Mouse (Mus musculus): ENCODE measurements around the gene Ugt1a10. TPM values are rescaled to one million over a fixed set of nuclear protein-coding genes. Genes with fewer than 3 reads are reported as not detected.
"Not testable (repeated sequence)": the region's sequence is repeated elsewhere in the genome, so short reads cannot be mapped to it uniquely, and the experiment has no call there.

Ugt1a10 gene
- polyA plus RNA-seq, 1 experiment from 2014 or later = not detected

- WGBS = 94% methylated on average over 2 of the region's 2 CpGs
- H3K36me3 ChIP-seq (replicated peaks; ENCODE audit: control insufficient read depth, insufficient read depth); H3K27me3 ChIP-seq (ENCODE audit: control insufficient read depth, insufficient read depth, low read length); H3K27ac ChIP-seq; H3K4me3 ChIP-seq (replicated peaks; ENCODE audit: low read length); H3K9me3 ChIP-seq (ENCODE audit: control insufficient read depth, low read length); ATAC-seq (ENCODE audit: low FRiP score); H3K9ac ChIP-seq; H3K4me1 ChIP-seq (replicated peaks; ENCODE audit: control insufficient read depth, insufficient read depth, low read length); DNase-seq (ENCODE audit: low spot score); H3K4me2 ChIP-seq (replicated peaks): not testable (repeated sequence)
Observed at GRCm38 (mm10) chr1:88129091-88129490, 73.9 kb downstream of the Ugt1a10 start.

- not testable (repeated sequence) for ATAC-seq (ENCODE audit: low FRiP score); H3K4me1 ChIP-seq (replicated peaks; ENCODE audit: control insufficient read depth, insufficient read depth, low read length); DNase-seq (ENCODE audit: low spot score); H3K27ac ChIP-seq; H3K9ac ChIP-seq; H3K36me3 ChIP-seq (replicated peaks; ENCODE audit: control insufficient read depth, insufficient read depth); H3K27me3 ChIP-seq (ENCODE audit: control insufficient read depth, insufficient read depth, low read length); H3K4me3 ChIP-seq (replicated peaks; ENCODE audit: low read length); H3K4me2 ChIP-seq (replicated peaks); H3K9me3 ChIP-seq (ENCODE audit: control insufficient read depth, low read length)
- 90% methylated on average over 1 of the region's 1 CpGs for WGBS
Observed at GRCm38 (mm10) chr1:88130223-88130622, 75.0 kb downstream of the Ugt1a10 start.

GRCm38 (mm10) chr1:88133908-88134456 is 78.8 kb downstream of the Ugt1a10 start:
- Histone ChIP-seq H3K4me2 (replicated peaks) (no peak overlapping the region), H3K27me3 (ENCODE audit: control insufficient read depth, insufficient read depth, low read length) (no peaks in the 10 kb centered on the region), H3K36me3 (replicated peaks; ENCODE audit: control insufficient read depth, insufficient read depth) (no peaks in the 10 kb centered on the region), H3K4me3 (replicated peaks; ENCODE audit: low read length) (no peak overlapping the region), H3K9ac (no peak overlapping the region), H3K27ac (peak overlapping the region; percentile 71), H3K9me3 (ENCODE audit: control insufficient read depth, low read length) (no peaks in the 10 kb centered on the region), H3K4me1 (replicated peaks; ENCODE audit: control insufficient read depth, insufficient read depth, low read length) (no peaks in the 10 kb centered on the region; the same call in 1 of the 2 replicates)
- ATAC-seq (ENCODE audit: low FRiP score) = peak; percentile 17; the same call in 1 of the 2 replicates
- no peak for DNase-seq (ENCODE audit: low spot score)
- 60% methylated on average over 3 of the region's 3 CpGs for WGBS

GRCm38 (mm10) chr1:88134457-88135011 is 79.3 kb downstream of the Ugt1a10 start, which contains the start of gene Ugt1a6a:
TSS of gene Ugt1a6a (plus strand) at chr1:88134809.
- H3K4me2 ChIP-seq (replicated peaks); H3K36me3 ChIP-seq (replicated peaks; ENCODE audit: control insufficient read depth, insufficient read depth); H3K4me3 ChIP-seq (replicated peaks; ENCODE audit: low read length); H3K9ac ChIP-seq; H3K4me1 ChIP-seq (replicated peaks; ENCODE audit: control insufficient read depth, insufficient read depth, low read length); H3K27me3 ChIP-seq (ENCODE audit: control insufficient read depth, insufficient read depth, low read length); H3K9me3 ChIP-seq (ENCODE audit: control insufficient read depth, low read length): not testable (repeated sequence)
- ATAC-seq (ENCODE audit: low FRiP score) = peak; percentile 75; the same call in 1 of the 2 replicates
- WGBS = 42% methylated on average over 4 of the region's 5 CpGs
- peak within 1 kb of the TSS; percentile 71 for H3K27ac ChIP-seq
- DNase-seq (ENCODE audit: low spot score) = peak; percentile 36

- not testable (repeated sequence) for DNase-seq (ENCODE audit: low spot score); H3K36me3 ChIP-seq (replicated peaks; ENCODE audit: control insufficient read depth, insufficient read depth); H3K27me3 ChIP-seq (ENCODE audit: control insufficient read depth, insufficient read depth, low read length); H3K9me3 ChIP-seq (ENCODE audit: control insufficient read depth, low read length); ATAC-seq (ENCODE audit: low FRiP score); H3K9ac ChIP-seq; H3K4me3 ChIP-seq (replicated peaks; ENCODE audit: low read length); H3K4me1 ChIP-seq (replicated peaks; ENCODE audit: control insufficient read depth, insufficient read depth, low read length); H3K4me2 ChIP-seq (replicated peaks); H3K27ac ChIP-seq
- 89% methylated on average over 5 of the region's 6 CpGs for WGBS
Observed at GRCm38 (mm10) chr1:88135229-88135904, 80.2 kb downstream of the Ugt1a10 start.

GRCm38 (mm10) chr1:88136646-88137045 is 81.5 kb downstream of the Ugt1a10 start:
- ATAC-seq (ENCODE audit: low FRiP score) (no peak), DNase-seq (ENCODE audit: low spot score) (no peak)
- Histone ChIP-seq H3K36me3 (replicated peaks; ENCODE audit: control insufficient read depth, insufficient read depth) (no peaks in the 10 kb centered on the region), H3K4me3 (replicated peaks; ENCODE audit: low read length) (no peak overlapping the region), H3K4me1 (replicated peaks; ENCODE audit: control insufficient read depth, insufficient read depth, low read length) (no peaks in the 10 kb centered on the region; the same call in 1 of the 2 replicates), H3K9ac (no peak overlapping the region), H3K27me3 (ENCODE audit: control insufficient read depth, insufficient read depth, low read length) (no peaks in the 10 kb centered on the region), H3K9me3 (ENCODE audit: control insufficient read depth, low read length) (no peaks in the 10 kb centered on the region), H3K27ac (no peak overlapping the region), H3K4me2 (replicated peaks) (no peak overlapping the region)
- 66% methylated on average over 2 of the region's 2 CpGs for WGBS

GRCm38 (mm10) chr1:88137264-88137663 is 82.1 kb downstream of the Ugt1a10 start:
- Histone ChIP-seq H3K4me3 (replicated peaks; ENCODE audit: low read length) (no peak overlapping the region), H3K27ac (no peak overlapping the region), H3K4me2 (replicated peaks) (no peak overlapping the region), H3K9me3 (ENCODE audit: control insufficient read depth, low read length) (no peaks in the 10 kb centered on the region), H3K27me3 (ENCODE audit: control insufficient read depth, insufficient read depth, low read length) (no peaks in the 10 kb centered on the region), H3K9ac (no peak overlapping the region), H3K36me3 (replicated peaks; ENCODE audit: control insufficient read depth, insufficient read depth) (no peaks in the 10 kb centered on the region), H3K4me1 (replicated peaks; ENCODE audit: control insufficient read depth, insufficient read depth, low read length) (no peaks in the 10 kb centered on the region; the same call in 1 of the 2 replicates)
- WGBS = 87% methylated on average over 3 of the region's 3 CpGs
- ATAC-seq (ENCODE audit: low FRiP score) (no peak), DNase-seq (ENCODE audit: low spot score) (no peak)

GRCm38 (mm10) chr1:88138145-88138544 is 83.0 kb downstream of the Ugt1a10 start:
- DNase-seq (ENCODE audit: low spot score) = no peak
- Histone ChIP-seq H3K9me3 (ENCODE audit: control insufficient read depth, low read length) (no peaks in the 10 kb centered on the region), H3K4me1 (replicated peaks; ENCODE audit: control insufficient read depth, insufficient read depth, low read length) (no peaks in the 10 kb centered on the region; the same call in 1 of the 2 replicates), H3K4me2 (replicated peaks) (no peak overlapping the region), H3K27ac (no peak overlapping the region), H3K27me3 (ENCODE audit: control insufficient read depth, insufficient read depth, low read length) (no peaks in the 10 kb centered on the region), H3K4me3 (replicated peaks; ENCODE audit: low read length) (no peak overlapping the region), H3K9ac (no peak overlapping the region), H3K36me3 (replicated peaks; ENCODE audit: control insufficient read depth, insufficient read depth) (no peaks in the 10 kb centered on the region)
- no peak for ATAC-seq (ENCODE audit: low FRiP score)
- 94% methylated on average over 1 of the region's 1 CpGs for WGBS

- H3K36me3 ChIP-seq (replicated peaks; ENCODE audit: control insufficient read depth, insufficient read depth); H3K4me2 ChIP-seq (replicated peaks); H3K9ac ChIP-seq; DNase-seq (ENCODE audit: low spot score); H3K27me3 ChIP-seq (ENCODE audit: control insufficient read depth, insufficient read depth, low read length); H3K4me1 ChIP-seq (replicated peaks; ENCODE audit: control insufficient read depth, insufficient read depth, low read length); ATAC-seq (ENCODE audit: low FRiP score); H3K27ac ChIP-seq; H3K9me3 ChIP-seq (ENCODE audit: control insufficient read depth, low read length); H3K4me3 ChIP-seq (replicated peaks; ENCODE audit: low read length): not testable (repeated sequence)
- WGBS = 57% methylated on average over 1 of the region's 1 CpGs
Observed at GRCm38 (mm10) chr1:88140492-88140891, 85.3 kb downstream of the Ugt1a10 start.

All from hindbrain, embryonic 14.5 days (tissue).